Mouse (Mus musculus) neural tube, embryonic 13.5 days (tissue): Measurements from ENCODE around the gene Ccdc78. TPM values are rescaled to one million over a fixed set of nuclear protein-coding genes. Genes with fewer than 3 reads are reported as not detected.

Experiments
- ATAC-seq: fragments of 200-750 bp; cut with Nextera tagmentation; 2 replicates; pipeline ENCODE4 v1.8.0; 2017; ENCODE audit warnings: low read depth, mild to moderate bottlenecking, moderate TSS enrichment, moderate library complexity
- H3K27ac ChIP-seq: fragments of 300-500 bp; sonication (generic); replicated peaks from 2 replicates; pipeline ENCODE4 v1.5.1; 2015; ENCODE audit warnings: moderate library complexity, mild to moderate bottlenecking, inconsistent platforms
- H3K27me3 ChIP-seq: fragments of 300-500 bp; sonication (generic); 2 replicates; pipeline ENCODE4 v1.6.1; 2015; ENCODE audit warnings: mild to moderate bottlenecking, inconsistent platforms
- H3K36me3 ChIP-seq: fragments of 300-500 bp; sonication (generic); 2 replicates; pipeline ENCODE4 v1.6.1; 2015; ENCODE audit warnings: mild to moderate bottlenecking, inconsistent platforms
- H3K4me1 ChIP-seq: fragments of 300-500 bp; sonication (generic); replicated peaks from 2 replicates; pipeline ENCODE4 v1.6.1; 2015; ENCODE audit warnings: inconsistent platforms
- H3K4me2 ChIP-seq: fragments of 300-500 bp; sonication (generic); 2 replicates; pipeline ENCODE4 v1.6.1; 2015; ENCODE audit warnings: inconsistent platforms, mild to moderate bottlenecking, moderate library complexity
- H3K4me3 ChIP-seq: fragments of 300-500 bp; sonication (generic); 2 replicates; pipeline ENCODE4 v1.5.1; 2015; ENCODE audit warnings: mild to moderate bottlenecking, inconsistent platforms
- H3K9ac ChIP-seq: fragments of 300-500 bp; sonication (generic); 2 replicates; pipeline ENCODE4 v1.6.1; 2015; ENCODE audit warnings: moderate library complexity, mild to moderate bottlenecking, inconsistent platforms
- H3K9me3 ChIP-seq: fragments of 300-500 bp; sonication (generic); 2 replicates; pipeline ENCODE4 v1.6.1; 2016; ENCODE audit warnings: inconsistent platforms
- WGBS: fragments of 180-500 bp; shearing (Covaris S2); methylation state at CpG from one replicate; pipeline ENCODE4 v1.1.7; 2015; 5-methylcytosine and 5-hydroxymethylcytosine counted together
- polyA plus RNA-seq: library from polyadenylated mRNA; unstranded; fragments of >200 nt; fragmentation: Nextera tagmentation; extraction: Ambion mirVana; gene quantifications from 2 replicates; pipeline ENCODE4 v1.2.1, GENCODE M21; 2015

Gene Ccdc78
- polyA plus RNA-seq, 1 experiment from 2014 or later, result 0.39 TPM

DNA sequence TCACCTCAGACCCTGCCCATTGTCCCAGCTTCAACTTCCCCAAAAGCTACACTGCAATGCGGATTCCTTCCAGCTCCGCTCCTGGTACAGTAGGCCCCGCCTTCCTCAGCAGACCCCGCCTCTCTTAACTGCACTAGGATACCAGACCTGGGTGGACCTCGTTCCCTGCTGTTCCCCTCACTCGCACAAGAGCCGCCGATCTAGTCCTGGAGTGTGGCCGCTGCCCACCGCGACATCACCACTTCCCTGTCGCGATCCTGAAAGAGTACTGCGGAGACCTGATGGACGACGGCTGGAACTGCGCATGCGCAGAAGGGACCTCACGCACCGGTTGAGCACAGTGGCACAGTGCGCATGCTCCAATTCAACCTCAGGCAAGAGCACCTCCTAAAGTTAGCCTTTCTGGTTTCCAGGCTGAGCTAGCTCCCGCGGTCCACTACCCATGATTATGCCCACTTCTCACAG, 1.1 kb upstream of the Ccdc78 start, which contains the start of gene Haghl:
Gene Haghl (minus strand): TSS at position 393 of the 465 bp plus-strand sequence.
- Histone ChIP-seq H3K4me1 (peaks cover 27% of the 10 kb centered on the region), H3K9ac (peak within 1 kb of the TSS; percentile 89), H3K4me2 (peak within 1 kb of the TSS; percentile 95), H3K27ac (peak within 1 kb of the TSS; percentile 89), H3K27me3 (no peaks in the 10 kb centered on the region), H3K9me3 (no peaks in the 10 kb centered on the region), H3K4me3 (peak within 1 kb of the TSS; percentile 68), H3K36me3 (peaks cover 69% of the 10 kb centered on the region)
- WGBS, result under 1% methylated on average over 23 of the region's 23 CpGs
- peak; percentile 77 for ATAC-seq

DNA sequence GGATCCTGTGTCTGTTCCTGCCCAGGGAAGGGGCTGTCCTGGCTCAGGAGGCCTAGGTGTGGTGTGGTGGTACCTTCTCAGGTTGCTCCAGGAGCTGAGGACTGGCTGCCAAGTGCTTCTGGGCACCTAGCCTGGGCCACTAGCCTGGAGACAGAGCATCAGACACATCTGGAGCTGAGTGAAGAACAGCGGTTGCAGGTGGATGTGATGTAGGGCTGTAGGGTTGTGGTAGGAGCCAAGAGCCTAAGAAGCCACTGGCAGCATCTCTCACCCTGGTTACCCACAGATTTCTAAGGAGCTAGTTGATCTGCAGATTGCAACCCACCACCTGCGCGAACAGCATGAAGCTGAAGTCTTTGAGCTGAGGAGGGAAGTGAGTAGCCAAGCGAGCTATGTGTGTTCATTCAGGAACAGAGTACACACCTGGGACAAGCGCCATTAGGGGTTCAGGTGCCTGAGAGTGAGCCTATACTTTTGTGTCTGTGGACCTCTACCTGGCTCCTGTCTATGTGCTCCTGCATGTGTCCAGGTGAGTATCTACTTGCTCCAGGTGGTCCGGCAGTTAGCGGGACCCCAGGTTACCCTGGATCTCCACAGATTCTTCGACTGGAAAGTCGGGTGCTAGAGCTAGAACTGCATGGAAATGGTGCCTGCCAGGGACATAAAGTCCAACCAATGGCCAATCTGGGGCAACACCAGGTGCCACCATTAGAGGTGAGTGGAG, 563 bp downstream of the Ccdc78 start:
- no peak overlapping the region for H3K4me3 ChIP-seq
- H3K36me3 ChIP-seq, result peaks cover 53% of the 10 kb centered on the region
- no peak for ATAC-seq
- WGBS, result 91% methylated on average over 9 of the region's 9 CpGs
- no peak overlapping the region for H3K27ac ChIP-seq
- peaks cover 42% of the 10 kb centered on the region for H3K4me1 ChIP-seq
- no peaks in the 10 kb centered on the region for H3K27me3 ChIP-seq
- H3K9me3 ChIP-seq, result no peaks in the 10 kb centered on the region
- no peak overlapping the region for H3K4me2 ChIP-seq
- no peak overlapping the region for H3K9ac ChIP-seq

DNA sequence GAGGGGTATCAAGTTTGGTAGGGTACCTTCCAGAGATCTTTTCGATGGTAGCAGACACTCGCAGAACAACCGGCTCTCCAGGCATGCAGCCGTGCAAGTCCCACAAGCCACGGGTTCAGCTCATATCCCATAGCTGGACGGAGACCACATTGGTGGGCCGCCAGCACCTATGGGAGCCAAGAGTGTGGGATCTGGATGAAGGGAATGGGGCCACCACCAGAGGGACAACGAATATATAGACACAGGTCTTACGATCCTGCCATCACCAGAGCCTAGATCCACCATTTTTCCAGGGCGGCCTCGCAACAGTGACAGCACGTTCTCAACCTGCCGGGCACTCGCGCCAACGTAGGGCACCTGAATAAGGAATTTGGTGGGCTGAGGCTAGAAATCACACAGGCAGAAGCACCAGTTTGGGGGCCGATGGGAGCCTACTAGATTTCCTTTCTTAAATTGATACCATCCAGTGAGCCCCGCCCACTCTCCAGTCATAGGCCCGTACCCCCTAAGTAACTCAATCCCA, 5.0 kb downstream of the Ccdc78 start:
- no peaks in the 10 kb centered on the region for H3K27me3 ChIP-seq
- 0 out of 2 replicates have a peak, but pooled peaks have one; percentile 6 for ATAC-seq
- H3K4me1 ChIP-seq, result peaks cover 55% of the 10 kb centered on the region
- peak overlapping the region; percentile 92 for H3K4me2 ChIP-seq
- WGBS, result 28% methylated on average over 19 of the region's 19 CpGs
- H3K36me3 ChIP-seq, result peaks cover 30% of the 10 kb centered on the region
- H3K27ac ChIP-seq, result peak overlapping the region; percentile 92
- H3K9me3 ChIP-seq, result no peaks in the 10 kb centered on the region
- H3K9ac ChIP-seq, result peak overlapping the region; percentile 86
- peak overlapping the region; percentile 84 for H3K4me3 ChIP-seq

DNA sequence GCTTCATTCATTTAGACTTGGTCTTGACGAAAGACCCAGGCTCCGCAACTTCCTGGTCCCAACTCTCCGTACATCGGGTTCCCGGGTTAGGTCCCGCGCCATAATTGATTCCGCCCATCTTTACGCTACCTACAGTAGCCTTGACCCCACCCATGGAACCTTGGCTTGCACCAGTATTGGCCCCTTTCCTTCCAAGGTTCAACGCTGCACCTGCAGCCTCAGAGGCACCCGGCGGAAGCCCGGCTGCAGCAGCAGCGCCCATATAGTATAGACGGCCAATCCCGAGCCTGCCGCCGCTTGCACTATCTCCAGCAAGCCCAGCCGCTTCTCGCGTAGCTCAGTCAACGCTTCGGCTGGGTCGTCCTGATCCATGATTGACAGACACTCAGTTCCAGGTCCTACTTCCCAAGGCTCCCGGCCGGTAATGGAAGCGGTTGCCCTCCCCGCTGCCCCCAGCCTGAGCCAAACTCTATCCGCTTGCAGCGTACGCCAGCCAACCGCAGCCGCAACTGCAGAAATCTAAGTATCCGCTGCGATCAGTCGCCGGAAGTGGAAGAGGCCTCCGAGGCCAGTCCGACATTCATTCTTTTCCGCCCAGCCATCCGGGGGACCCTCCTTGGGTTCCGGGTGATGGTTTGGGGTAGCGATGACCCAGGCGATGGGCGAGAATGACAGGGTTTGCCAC, 5.6 kb downstream of the Ccdc78 start:
- H3K9ac ChIP-seq, result peak overlapping the region; percentile 86
- no peaks in the 10 kb centered on the region for H3K27me3 ChIP-seq
- peak overlapping the region; percentile 84 for H3K4me3 ChIP-seq
- peak overlapping the region; percentile 92 for H3K4me2 ChIP-seq
- peaks cover 61% of the 10 kb centered on the region for H3K4me1 ChIP-seq
- under 1% methylated on average over 45 of the region's 45 CpGs for WGBS
- no peaks in the 10 kb centered on the region for H3K9me3 ChIP-seq
- H3K36me3 ChIP-seq, result peaks cover 28% of the 10 kb centered on the region
- peak overlapping the region; percentile 92 for H3K27ac ChIP-seq
- peak; percentile 41 for ATAC-seq

DNA sequence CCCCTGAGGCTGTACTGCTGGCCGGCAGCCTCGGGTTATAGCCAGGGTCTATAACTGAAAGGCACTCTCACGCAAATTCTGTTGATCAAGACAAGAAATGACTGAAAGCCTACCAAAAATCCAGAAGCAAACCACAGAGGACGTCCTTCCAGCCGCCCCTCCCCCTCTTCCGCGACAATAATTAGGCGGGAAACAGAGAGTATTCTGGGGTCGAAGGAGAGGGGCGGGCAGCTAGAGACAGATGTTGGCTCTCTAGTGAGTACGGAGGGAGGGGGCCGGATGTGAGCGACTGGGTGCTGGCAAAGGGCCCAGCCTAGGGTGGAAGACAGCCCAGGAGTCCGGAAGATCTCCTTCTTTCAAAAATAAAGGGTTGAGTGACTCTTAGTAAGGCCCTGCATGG, 6.2 kb downstream of the Ccdc78 start, which contains the start of gene Fam173a:
Gene Fam173a (minus strand): TSS at position 287 of the 400 bp plus-strand sequence.
- Histone ChIP-seq H3K9ac (peak within 1 kb of the TSS; percentile 86), H3K27me3 (no peaks in the 10 kb centered on the region), H3K4me1 (peaks cover 67% of the 10 kb centered on the region), H3K9me3 (no peaks in the 10 kb centered on the region), H3K4me3 (peak within 1 kb of the TSS; percentile 84), H3K4me2 (peak within 1 kb of the TSS; percentile 92), H3K27ac (peak within 1 kb of the TSS; percentile 92), H3K36me3 (peaks cover 22% of the 10 kb centered on the region)
- 0% methylated on average over 14 of the region's 14 CpGs for WGBS
- peak; percentile 33; the same call in 1 of the 2 replicates for ATAC-seq

DNA sequence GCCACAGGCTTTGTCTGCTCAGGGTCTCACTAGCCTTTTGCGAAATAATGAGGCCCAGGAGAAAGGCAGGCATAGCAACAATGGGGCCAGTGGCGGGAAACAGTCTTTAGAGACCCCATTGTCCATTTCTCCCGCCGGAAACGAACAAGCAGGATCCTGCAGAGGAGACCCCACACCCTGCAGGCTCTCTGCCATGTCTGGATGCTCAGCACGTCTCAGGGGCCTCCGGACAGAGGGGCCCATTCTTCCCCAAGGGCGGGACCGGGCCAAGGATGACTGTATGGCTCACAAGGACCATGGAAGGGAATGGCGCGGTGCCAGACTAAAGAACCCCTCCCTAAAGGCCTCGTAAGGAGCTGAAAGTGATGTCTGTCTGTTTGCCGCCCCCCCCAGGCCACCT, 7.8 kb downstream of the Ccdc78 start:
- Histone ChIP-seq H3K36me3 (peaks cover 8% of the 10 kb centered on the region), H3K27ac (peak overlapping the region; percentile 92), H3K27me3 (no peaks in the 10 kb centered on the region), H3K9me3 (no peaks in the 10 kb centered on the region), H3K9ac (peak overlapping the region; percentile 73; the same call in 1 of the 2 replicates), H3K4me1 (peaks cover 68% of the 10 kb centered on the region), H3K4me3 (peak overlapping the region; percentile 65; the same call in 1 of the 2 replicates), H3K4me2 (peak overlapping the region; percentile 92)
- WGBS, result 12% methylated on average over 13 of the region's 13 CpGs
- ATAC-seq, result no peak

DNA sequence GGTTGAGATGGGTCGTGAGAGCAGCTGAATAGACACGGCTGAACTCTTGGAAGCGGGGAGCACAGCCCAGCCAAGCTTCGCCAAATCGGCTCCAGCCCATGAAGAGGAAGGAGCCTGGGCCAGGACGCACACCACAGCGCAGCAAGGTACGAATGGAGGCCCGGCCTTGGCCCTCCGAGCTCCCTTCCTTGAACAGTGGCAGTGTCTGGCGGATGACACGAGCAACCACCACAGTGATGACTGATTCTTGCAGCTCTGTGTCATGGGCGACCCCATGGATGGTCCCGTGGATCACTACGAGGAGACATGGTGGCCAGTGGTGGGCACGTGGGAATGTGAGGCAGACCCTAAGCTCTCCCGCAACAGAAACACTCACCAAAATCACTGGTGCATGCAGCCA, 8.6 kb downstream of the Ccdc78 start:
- ATAC-seq, result no peak
- H3K4me1 ChIP-seq, result peaks cover 68% of the 10 kb centered on the region
- H3K4me3 ChIP-seq, result peak overlapping the region; percentile 65
- H3K9me3 ChIP-seq, result no peaks in the 10 kb centered on the region
- H3K4me2 ChIP-seq, result peak overlapping the region; percentile 92
- peak overlapping the region; percentile 92 for H3K27ac ChIP-seq
- H3K27me3 ChIP-seq, result no peaks in the 10 kb centered on the region
- H3K9ac ChIP-seq, result peak overlapping the region; percentile 73
- 51% methylated on average over 17 of the region's 17 CpGs for WGBS
- H3K36me3 ChIP-seq, result peaks cover under 1% of the 10 kb centered on the region; the same call in 1 of the 2 replicates

DNA sequence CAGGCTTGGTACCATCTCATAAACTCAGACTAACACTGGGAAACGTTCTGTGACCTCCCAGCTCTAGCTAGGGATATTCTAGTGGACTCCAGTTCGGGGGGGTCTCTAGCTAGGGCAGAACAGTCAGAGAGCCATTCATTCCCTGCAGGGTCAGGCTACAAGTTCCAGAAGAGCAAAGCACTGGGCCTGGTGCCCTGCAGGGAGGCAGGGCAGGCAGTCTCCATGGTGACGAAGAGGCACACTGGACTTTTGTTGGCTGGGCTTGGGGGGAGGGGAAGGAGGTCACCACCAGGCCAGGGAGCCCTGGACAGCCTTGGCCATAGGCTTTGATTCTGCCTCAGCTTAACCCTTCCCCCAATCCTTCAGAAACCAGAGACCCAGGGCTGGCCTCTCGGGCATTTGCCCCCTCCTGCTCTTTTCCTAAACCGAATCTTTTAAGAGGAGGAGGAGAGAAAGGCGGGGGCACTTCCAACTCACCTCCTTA, 9.3 kb downstream of the Ccdc78 start, which contains the start of gene AC134908.4:
Gene AC134908.4 (minus strand): TSS at position 51 of the 484 bp plus-strand sequence.
- no peaks in the 10 kb centered on the region for H3K9me3 ChIP-seq
- WGBS, result 2% methylated on average over 6 of the region's 6 CpGs
- H3K27ac ChIP-seq, result peak within 1 kb of the TSS; percentile 92
- H3K9ac ChIP-seq, result peak within 1 kb of the TSS; percentile 73
- H3K27me3 ChIP-seq, result no peaks in the 10 kb centered on the region
- H3K36me3 ChIP-seq, result no peaks in the 10 kb centered on the region
- peaks cover 64% of the 10 kb centered on the region for H3K4me1 ChIP-seq
- H3K4me2 ChIP-seq, result peak within 1 kb of the TSS; percentile 92
- H3K4me3 ChIP-seq, result peak within 1 kb of the TSS; percentile 65
- ATAC-seq, result no peak

DNA sequence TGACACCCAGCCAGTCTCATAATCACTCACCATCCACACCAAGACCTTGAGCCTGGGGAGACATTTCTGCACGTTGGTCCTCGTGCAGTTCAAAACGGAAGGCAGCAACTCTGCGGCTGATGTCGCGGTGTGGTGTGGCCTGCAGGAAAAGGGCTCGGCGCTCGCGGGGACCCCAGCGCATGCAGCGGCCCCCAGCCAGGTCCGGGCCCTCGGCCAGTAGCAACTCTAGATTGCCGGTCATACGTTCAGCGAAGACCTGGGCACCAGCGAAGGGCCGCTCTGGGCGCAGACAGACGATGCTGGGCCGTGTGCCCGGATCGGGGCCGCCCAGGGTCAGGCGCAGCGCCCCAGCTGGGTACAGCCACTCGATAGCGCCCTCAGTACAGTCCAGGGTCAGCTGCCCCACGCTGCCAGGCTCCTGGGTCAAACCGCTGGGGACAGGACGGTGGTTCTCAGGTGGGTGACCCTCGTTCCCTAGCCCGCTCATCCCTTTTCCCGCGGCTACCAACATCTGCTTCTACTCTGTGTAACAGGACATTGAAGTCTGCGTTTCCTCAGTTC, 9.9 kb downstream of the Ccdc78 start:
- peaks cover 58% of the 10 kb centered on the region for H3K4me1 ChIP-seq
- peak overlapping the region; percentile 81 for H3K27ac ChIP-seq
- no peak for ATAC-seq
- H3K4me3 ChIP-seq, result peak overlapping the region; percentile 65
- H3K9me3 ChIP-seq, result no peaks in the 10 kb centered on the region
- peak overlapping the region; percentile 73 for H3K9ac ChIP-seq
- H3K27me3 ChIP-seq, result no peaks in the 10 kb centered on the region
- no peaks in the 10 kb centered on the region for H3K36me3 ChIP-seq
- H3K4me2 ChIP-seq, result peak overlapping the region; percentile 92
- WGBS, result 1% methylated on average over 37 of the region's 37 CpGs

DNA sequence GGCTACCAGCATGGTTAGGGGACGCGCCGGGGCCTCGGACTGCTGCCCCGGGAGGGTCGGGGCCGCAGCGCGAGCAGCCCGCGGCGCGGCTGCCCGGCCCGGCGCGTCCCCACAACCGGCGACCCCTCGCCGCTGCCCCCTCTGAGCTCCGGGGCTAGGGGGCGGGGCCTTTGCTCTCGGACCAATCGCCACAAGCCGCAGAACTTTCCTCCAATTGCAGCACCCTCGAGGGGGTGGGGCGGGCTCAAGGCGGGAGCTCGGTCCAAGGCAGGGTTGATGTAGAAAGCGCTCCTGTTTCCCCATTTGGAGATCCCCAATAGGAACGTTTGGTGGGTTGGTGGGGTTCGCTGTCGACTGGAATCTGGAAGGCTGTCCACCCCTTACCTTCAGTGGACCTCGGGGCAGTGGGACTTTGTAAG, 10.6 kb downstream of the Ccdc78 start, which contains the start of gene Metrn:
Gene Metrn (minus strand): TSS at position 186 of the 419 bp plus-strand sequence.
- under 1% methylated on average over 35 of the region's 35 CpGs for WGBS
- Histone ChIP-seq H3K27me3 (no peaks in the 10 kb centered on the region), H3K27ac (peak within 1 kb of the TSS; percentile 81), H3K4me1 (peaks cover 53% of the 10 kb centered on the region), H3K36me3 (no peaks in the 10 kb centered on the region), H3K4me2 (peak within 1 kb of the TSS; percentile 92), H3K4me3 (peak within 1 kb of the TSS; percentile 65), H3K9ac (peak within 1 kb of the TSS; percentile 73), H3K9me3 (no peaks in the 10 kb centered on the region)
- ATAC-seq, result peak; percentile 71

DNA sequence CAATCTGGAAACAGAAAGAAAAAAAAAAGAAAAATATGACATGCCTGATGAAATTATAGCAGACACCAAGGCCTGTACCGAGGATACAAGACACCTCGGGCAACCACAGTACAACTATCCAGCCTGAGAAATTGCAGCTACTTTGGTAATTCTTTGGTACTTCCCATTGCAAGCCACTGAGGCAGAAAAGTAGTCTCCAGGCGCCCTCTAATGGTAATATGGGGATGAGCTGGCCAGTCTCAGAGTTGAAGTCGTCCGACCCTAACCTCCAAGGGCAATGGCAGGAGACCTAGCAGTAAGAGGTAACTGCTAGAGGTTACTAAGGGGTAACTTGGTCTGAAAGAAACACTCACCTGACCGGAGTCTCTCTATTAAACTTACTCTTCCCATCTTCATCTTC, 14.6 kb downstream of the Ccdc78 start:
- H3K27ac ChIP-seq, result no peak overlapping the region
- no peak overlapping the region for H3K4me3 ChIP-seq
- 8% methylated on average over 6 of the region's 6 CpGs for WGBS
- ATAC-seq, result no peak
- H3K27me3 ChIP-seq, result no peaks in the 10 kb centered on the region
- no peak overlapping the region for H3K9ac ChIP-seq
- H3K4me1 ChIP-seq, result peaks cover 40% of the 10 kb centered on the region
- no peaks in the 10 kb centered on the region for H3K9me3 ChIP-seq
- no peaks in the 10 kb centered on the region for H3K36me3 ChIP-seq
- H3K4me2 ChIP-seq, result no peak overlapping the region
